Mouse (Mus musculus) embryonic facial prominence, embryonic 15.5 days (tissue): ENCODE measurements around the gene Ppp1r3c. TPM values are rescaled to one million over a fixed set of nuclear protein-coding genes. Genes with fewer than 3 reads are reported as not detected.

Experiments used
- ATAC-seq: fragments of 200-750 bp; cut with Nextera tagmentation; 2 replicates; pipeline ENCODE4 v1.8.0; 2017; ENCODE audit warnings: low read depth, moderate TSS enrichment; ENCODE audit not compliant: insufficient number of reproducible peaks, low FRiP score, low TSS enrichment
- H3K27ac ChIP-seq: fragments of 300-500 bp; sonication (generic); replicated peaks from 2 replicates; pipeline ENCODE4 v1.5.1; 2015; ENCODE audit warnings: mild to moderate bottlenecking, inconsistent platforms
- H3K27me3 ChIP-seq: fragments of 300-500 bp; sonication (generic); 2 replicates; pipeline ENCODE4 v1.6.1; 2015; ENCODE audit warnings: inconsistent platforms
- H3K36me3 ChIP-seq: fragments of 300-500 bp; sonication (generic); 2 replicates; pipeline ENCODE4 v1.6.1; 2015; ENCODE audit warnings: mild to moderate bottlenecking, inconsistent platforms
- H3K4me1 ChIP-seq: fragments of 300-500 bp; sonication (generic); 2 replicates; pipeline ENCODE4 v1.6.1; 2015; ENCODE audit warnings: inconsistent platforms
- H3K4me2 ChIP-seq: fragments of 300-500 bp; sonication (generic); replicated peaks from 2 replicates; pipeline ENCODE4 v1.6.1; 2015; ENCODE audit warnings: mild to moderate bottlenecking, inconsistent platforms
- H3K4me3 ChIP-seq: fragments of 300-500 bp; sonication (generic); replicated peaks from 2 replicates; pipeline ENCODE4 v1.5.1; 2015; ENCODE audit warnings: mild to moderate bottlenecking, inconsistent platforms
- H3K9ac ChIP-seq: fragments of 300-500 bp; sonication (generic); 2 replicates; pipeline ENCODE4 v1.6.1; 2015; ENCODE audit warnings: inconsistent platforms
- H3K9me3 ChIP-seq: fragments of 300-500 bp; sonication (generic); replicated peaks from 2 replicates; pipeline ENCODE4 v1.6.1; 2016; ENCODE audit warnings: inconsistent platforms
- WGBS: fragments of 180-500 bp; shearing (Covaris S2); methylation state at CpG from one replicate; pipeline ENCODE4 v1.1.7; 2015; 5-methylcytosine and 5-hydroxymethylcytosine counted together
- polyA plus RNA-seq: library from polyadenylated mRNA; unstranded; fragments of >200 nt; fragmentation: Nextera tagmentation; extraction: Ambion mirVana; gene quantifications from 2 replicates; pipeline ENCODE4 v1.2.1, GENCODE M21; 2015

The Ppp1r3c gene
- polyA plus RNA-seq, 1 experiment from 2014 or later = 16.6 TPM

DNA sequence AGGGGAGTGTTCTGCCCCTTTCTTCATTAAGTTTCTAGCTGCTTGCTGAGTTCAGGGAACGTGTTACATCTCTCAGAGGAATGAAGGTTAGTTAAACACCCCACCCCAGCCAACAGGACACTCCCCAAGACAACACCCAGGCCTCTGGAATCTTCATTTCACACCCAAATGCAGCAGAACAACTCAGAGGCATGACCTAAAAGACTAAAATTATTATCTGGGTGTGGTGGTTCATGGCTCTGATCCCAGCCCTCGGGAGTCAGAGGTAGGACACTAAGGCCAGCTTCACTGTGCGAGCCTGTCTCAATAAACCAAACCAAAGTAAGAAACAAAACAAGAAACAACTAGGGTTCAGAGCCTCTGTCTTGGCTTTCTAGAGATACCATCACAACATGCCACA lies 38.3 kb downstream of the Ppp1r3c start:
- H3K4me3 ChIP-seq = no peak overlapping the region
- H3K9me3 ChIP-seq = no peaks in the 10 kb centered on the region
- H3K27me3 ChIP-seq = no peaks in the 10 kb centered on the region
- no peak overlapping the region for H3K27ac ChIP-seq
- 61% methylated on average over 3 of the region's 3 CpGs for WGBS
- H3K9ac ChIP-seq = no peak overlapping the region
- no peak overlapping the region for H3K4me2 ChIP-seq
- peaks cover 37% of the 10 kb centered on the region for H3K4me1 ChIP-seq
- no peaks in the 10 kb centered on the region for H3K36me3 ChIP-seq
- ATAC-seq = no peak

DNA sequence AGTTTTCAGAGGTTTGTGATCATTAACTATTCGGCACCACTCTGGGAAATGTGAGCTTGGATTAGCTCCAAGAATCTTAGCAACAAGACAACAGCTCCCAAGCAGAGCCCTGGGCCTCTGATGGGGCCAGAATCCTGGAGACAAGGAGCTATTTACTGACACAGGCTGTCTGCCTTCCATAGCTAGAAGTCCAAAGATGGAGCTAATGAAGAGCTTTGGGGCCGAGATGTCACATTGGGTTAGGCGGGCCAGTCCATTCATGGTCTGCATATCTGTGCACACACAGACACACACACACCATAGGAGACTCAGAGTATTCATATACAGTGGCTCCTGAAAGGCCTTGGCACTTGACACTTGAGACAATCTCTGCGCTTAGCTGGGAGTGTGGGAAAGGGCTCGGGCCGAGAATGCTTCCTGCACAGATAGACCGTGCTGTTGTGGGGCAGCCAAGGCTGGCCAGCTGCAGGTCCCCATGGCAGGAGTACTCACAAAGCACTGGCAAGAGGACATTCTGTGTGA lies 39.8 kb downstream of the Ppp1r3c start:
- no peak overlapping the region for H3K4me2 ChIP-seq
- ATAC-seq = 0 out of 2 replicates have a peak, but pooled peaks have one; percentile 25
- peaks cover 28% of the 10 kb centered on the region for H3K4me1 ChIP-seq
- no peaks in the 10 kb centered on the region for H3K9me3 ChIP-seq
- H3K27me3 ChIP-seq = no peaks in the 10 kb centered on the region
- peak overlapping the region; percentile 63 for H3K27ac ChIP-seq
- no peak overlapping the region for H3K9ac ChIP-seq
- 55% methylated on average over 7 of the region's 7 CpGs for WGBS
- no peak overlapping the region for H3K4me3 ChIP-seq
- H3K36me3 ChIP-seq = no peaks in the 10 kb centered on the region

DNA sequence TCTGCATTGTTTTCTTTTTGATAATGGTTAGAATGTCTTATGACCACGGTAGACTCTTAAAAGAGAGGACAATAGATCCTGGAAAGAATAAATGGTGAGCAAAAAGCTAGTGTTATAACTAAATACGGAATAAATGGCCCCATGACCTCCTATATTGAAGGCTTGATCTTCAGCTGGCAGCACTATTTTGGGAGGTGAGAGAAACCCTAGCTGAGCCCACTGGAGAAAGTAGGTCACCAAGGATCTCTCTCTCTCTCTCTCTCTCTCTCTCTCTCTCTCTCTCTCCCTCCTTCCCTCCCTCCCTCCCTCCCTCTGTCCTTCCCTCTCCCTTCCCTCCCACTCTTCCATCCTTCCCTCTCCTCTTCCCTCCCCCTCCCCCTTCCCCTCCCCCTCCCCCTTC lies 42.9 kb downstream of the Ppp1r3c start:
- ATAC-seq = no peak
- no peak overlapping the region for H3K27ac ChIP-seq
- H3K4me2 ChIP-seq = no peak overlapping the region
- peaks cover 39% of the 10 kb centered on the region for H3K4me1 ChIP-seq
- H3K27me3 ChIP-seq = no peaks in the 10 kb centered on the region
- no peaks in the 10 kb centered on the region for H3K9me3 ChIP-seq
- H3K4me3 ChIP-seq = no peak overlapping the region
- no peak overlapping the region for H3K9ac ChIP-seq
- WGBS = 78% methylated on average over 2 of the region's 2 CpGs
- no peaks in the 10 kb centered on the region for H3K36me3 ChIP-seq

DNA sequence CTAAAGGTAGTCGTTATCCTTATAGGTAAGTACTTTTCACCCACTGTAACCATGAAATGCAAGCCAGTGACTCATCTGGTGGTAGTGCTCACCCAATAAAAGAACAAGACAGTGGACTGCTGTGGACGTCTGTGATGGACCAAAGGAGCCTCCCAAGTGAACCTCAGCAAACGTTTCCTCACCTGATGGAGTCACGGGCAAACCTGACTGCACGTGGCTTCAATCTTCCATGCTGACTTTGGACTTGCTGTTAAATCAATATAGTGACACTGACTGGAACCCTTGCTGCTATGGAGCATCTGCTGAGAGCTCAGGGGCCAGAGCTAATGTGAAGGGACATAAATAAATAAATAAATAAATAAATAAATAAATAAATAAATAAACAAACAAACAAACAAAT lies 44.5 kb downstream of the Ppp1r3c start:
- ATAC-seq = no peak
- Histone ChIP-seq H3K9me3 (no peaks in the 10 kb centered on the region), H3K4me2 (no peak overlapping the region), H3K36me3 (no peaks in the 10 kb centered on the region), H3K9ac (no peak overlapping the region), H3K4me1 (peaks cover 38% of the 10 kb centered on the region), H3K27ac (no peak overlapping the region), H3K4me3 (no peak overlapping the region), H3K27me3 (no peaks in the 10 kb centered on the region)
- 81% methylated on average over 5 of the region's 5 CpGs for WGBS

DNA sequence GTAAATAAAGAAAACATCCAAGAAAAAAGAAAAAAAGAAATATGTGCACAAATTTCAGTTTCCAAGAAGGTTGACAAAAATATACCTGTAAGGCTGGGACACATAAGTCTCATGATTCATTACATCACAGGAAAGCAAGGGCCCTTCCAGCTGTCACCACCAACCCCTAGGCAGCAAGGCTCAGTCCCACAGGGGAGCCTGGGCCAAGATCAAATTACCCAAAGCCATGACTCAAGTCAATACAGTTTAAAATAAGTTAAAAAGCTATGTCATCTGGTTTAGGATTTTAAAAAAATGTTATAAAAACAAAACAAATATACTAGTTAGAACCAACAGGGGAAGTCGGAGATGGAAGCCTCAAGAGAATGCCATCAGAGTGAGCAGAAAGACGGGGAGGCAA lies 45.2 kb downstream of the Ppp1r3c start:
- no peak for ATAC-seq
- no peak overlapping the region for H3K27ac ChIP-seq
- WGBS = 42% methylated on average over 2 of the region's 2 CpGs
- no peak overlapping the region for H3K4me3 ChIP-seq
- no peak overlapping the region for H3K9ac ChIP-seq
- no peak overlapping the region for H3K4me2 ChIP-seq
- H3K4me1 ChIP-seq = peaks cover 32% of the 10 kb centered on the region
- H3K27me3 ChIP-seq = no peaks in the 10 kb centered on the region
- no peaks in the 10 kb centered on the region for H3K9me3 ChIP-seq
- no peaks in the 10 kb centered on the region for H3K36me3 ChIP-seq

DNA sequence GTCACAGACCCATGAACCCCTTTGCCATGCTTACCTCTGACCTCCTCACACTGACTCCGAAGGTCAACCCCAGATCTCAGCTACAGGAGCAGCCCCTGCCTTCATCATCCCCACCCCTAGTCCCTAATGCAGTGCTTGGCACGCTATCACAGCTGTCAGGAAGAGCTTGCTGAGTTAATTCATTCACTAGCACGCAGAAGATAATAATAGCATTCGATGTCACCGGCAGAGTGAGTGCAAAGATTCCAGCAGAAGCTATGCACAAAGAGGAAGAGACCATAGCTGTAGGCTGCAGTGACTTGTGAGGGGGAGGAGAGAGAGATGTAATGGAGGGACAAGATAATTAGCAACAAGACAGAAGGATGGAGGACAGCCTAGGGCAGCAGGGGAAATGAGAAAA lies 47.2 kb downstream of the Ppp1r3c start:
- Histone ChIP-seq H3K27ac (peak overlapping the region; percentile 92), H3K4me2 (no peak overlapping the region), H3K36me3 (no peaks in the 10 kb centered on the region), H3K4me1 (peaks cover 32% of the 10 kb centered on the region), H3K4me3 (no peak overlapping the region), H3K9ac (no peak overlapping the region), H3K27me3 (no peaks in the 10 kb centered on the region), H3K9me3 (no peaks in the 10 kb centered on the region)
- ATAC-seq = no peak
- 28% methylated on average over 5 of the region's 5 CpGs for WGBS

DNA sequence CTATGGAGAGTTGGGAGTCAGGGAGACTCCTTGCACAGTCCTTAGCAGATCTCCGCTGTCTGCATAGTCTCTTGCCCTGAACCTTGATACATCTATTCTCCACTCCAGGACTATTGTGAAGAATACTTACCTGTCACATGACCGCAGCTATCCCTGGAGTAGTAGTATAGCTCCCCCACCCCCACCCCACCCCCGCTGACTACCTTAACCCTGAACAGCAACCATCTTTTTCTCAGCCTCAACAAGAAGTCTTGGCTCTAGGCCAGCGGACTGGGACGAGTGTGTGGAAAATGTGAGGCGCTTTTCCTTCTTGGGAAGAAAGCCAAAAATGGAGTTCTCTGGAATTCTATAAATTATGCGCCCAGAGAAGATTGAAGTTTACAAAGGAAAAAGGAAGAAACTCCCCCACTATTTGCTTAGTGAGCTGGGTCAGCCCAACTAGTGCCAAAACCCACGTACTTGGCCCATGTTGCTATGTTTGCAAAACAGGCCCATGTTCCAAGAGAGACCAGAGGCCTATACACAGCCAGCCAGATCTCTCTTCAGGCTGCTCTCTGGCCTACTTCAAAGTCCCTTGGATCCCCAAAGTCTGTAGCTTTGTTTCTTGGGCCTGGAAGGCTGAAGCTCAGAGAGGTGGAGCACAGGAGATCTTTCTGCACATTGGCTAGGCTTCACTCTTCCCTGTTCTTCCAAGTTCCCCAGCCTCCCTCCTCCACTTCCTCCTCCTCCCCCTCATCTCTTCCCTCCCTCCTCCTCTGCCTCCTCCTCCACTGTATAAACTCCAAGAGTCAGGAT lies 48.4 kb downstream of the Ppp1r3c start:
- peak; percentile 86 for ATAC-seq
- Histone ChIP-seq H3K27ac (peak overlapping the region; percentile 92), H3K4me1 (peaks cover 32% of the 10 kb centered on the region), H3K9me3 (no peaks in the 10 kb centered on the region), H3K4me3 (no peak overlapping the region), H3K36me3 (no peaks in the 10 kb centered on the region), H3K9ac (no peak overlapping the region), H3K4me2 (no peak overlapping the region), H3K27me3 (no peaks in the 10 kb centered on the region)
- 29% methylated on average over 8 of the region's 8 CpGs for WGBS

DNA sequence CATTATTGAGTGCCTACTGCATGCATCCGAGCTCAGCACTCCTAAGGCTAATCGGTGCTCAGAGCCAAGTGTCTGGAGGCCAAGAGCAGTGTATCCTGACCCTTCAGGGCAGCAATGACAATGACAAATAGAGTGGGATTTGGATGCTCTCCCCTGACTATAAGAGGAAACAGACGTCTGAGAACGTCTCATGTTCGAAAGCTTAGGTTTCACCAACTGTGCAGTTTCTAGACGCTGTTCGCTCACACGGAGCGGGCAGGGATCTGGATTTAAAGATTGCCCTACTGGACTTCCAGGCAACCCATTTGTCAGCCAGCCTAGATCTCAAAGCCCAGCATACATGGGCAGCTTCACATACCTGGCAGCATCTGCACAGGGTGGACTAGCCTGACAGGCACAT lies 49.4 kb downstream of the Ppp1r3c start:
- Histone ChIP-seq H3K27ac (peak overlapping the region; percentile 92), H3K27me3 (no peaks in the 10 kb centered on the region), H3K4me2 (no peak overlapping the region), H3K9me3 (no peaks in the 10 kb centered on the region), H3K36me3 (no peaks in the 10 kb centered on the region), H3K9ac (no peak overlapping the region), H3K4me1 (peaks cover 32% of the 10 kb centered on the region), H3K4me3 (no peak overlapping the region)
- ATAC-seq = no peak
- WGBS = 66% methylated on average over 9 of the region's 9 CpGs

DNA sequence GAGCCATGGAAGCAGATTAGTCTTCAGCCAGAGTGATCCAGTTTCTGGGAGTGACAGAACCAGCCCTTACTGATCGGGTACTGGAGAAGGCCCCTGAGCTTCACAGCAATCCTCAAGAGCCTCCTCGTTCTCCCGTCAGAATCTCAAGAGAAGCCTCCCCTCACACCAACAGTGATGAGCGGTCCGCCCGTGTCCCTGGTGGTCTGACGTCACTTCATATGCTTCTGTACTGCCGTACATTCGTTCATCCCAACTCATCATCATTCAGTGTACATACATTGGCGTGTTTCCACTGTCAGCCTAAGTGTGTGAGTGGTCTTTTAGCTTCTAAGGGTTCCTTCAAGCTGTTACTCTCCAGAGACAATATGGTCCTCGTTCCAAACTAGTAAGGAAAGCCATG lies 50.4 kb downstream of the Ppp1r3c start:
- 86% methylated on average over 11 of the region's 11 CpGs for WGBS
- H3K27ac ChIP-seq = no peak overlapping the region
- no peak overlapping the region for H3K4me2 ChIP-seq
- peaks cover 32% of the 10 kb centered on the region for H3K4me1 ChIP-seq
- no peaks in the 10 kb centered on the region for H3K9me3 ChIP-seq
- ATAC-seq = no peak
- no peak overlapping the region for H3K9ac ChIP-seq
- H3K27me3 ChIP-seq = no peaks in the 10 kb centered on the region
- no peak overlapping the region for H3K4me3 ChIP-seq
- no peaks in the 10 kb centered on the region for H3K36me3 ChIP-seq

DNA sequence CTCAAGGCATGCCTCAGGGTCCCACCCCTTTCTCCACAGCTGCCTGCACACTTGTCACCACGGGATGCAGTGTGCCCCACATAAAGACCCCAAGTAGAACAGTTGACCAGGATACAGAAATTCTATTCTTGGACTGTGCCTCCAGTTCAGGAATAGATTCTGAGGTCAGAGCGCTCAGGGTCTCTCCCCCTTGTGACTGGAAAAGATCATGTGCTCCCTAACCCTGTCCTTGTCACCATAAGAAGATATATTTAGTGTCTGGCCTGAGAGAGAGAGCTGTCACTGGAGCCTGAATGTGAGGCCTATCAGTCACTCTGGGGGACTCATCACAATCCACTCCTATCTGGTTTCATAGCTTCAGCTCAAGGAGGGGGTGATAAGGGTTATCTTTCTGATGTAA lies 53.9 kb downstream of the Ppp1r3c start:
- Histone ChIP-seq H3K4me1 (peaks cover 14% of the 10 kb centered on the region), H3K4me2 (no peak overlapping the region), H3K9ac (no peak overlapping the region), H3K36me3 (no peaks in the 10 kb centered on the region), H3K9me3 (no peaks in the 10 kb centered on the region), H3K27ac (no peak overlapping the region), H3K27me3 (no peaks in the 10 kb centered on the region), H3K4me3 (no peak overlapping the region)
- WGBS = 74% methylated on average over 2 of the region's 2 CpGs
- ATAC-seq = peak; percentile 22; the same call in 1 of the 2 replicates
